Mouse (Mus musculus) spleen, adult 2 months (tissue): Measurements from ENCODE around the gene Wdr59.

Experiments used
- CTCF ChIP-seq: fragments of 200-500 bp; IDR thresholded peaks from 2 replicates; pipeline ENCODE4 v1.5.1; 2011; ENCODE audit warnings: mild to moderate bottlenecking, inconsistent platforms; ENCODE audit not compliant: insufficient read depth, insufficient read length, insufficient replicate concordance; ENCODE audit errors: extremely low read depth
- POLR2A ChIP-seq: fragments of 200-500 bp; IDR thresholded peaks from 2 replicates; pipeline ENCODE4 v1.6.1; 2011; ENCODE audit warnings: low read depth, low read length, inconsistent platforms

- TF ChIP-seq POLR2A (no peak), CTCF (no peak)
Observed at GRCm38 (mm10) chr8:111422614-111423013, 99.3 kb downstream of the Wdr59 start.
